Mouse (Mus musculus) myocyte (in vitro differentiated cells): ENCODE data around the gene Map1lc3a.

Experiments used
- E2F4 ChIP-seq: IDR thresholded peaks from one replicate; pipeline ENCODE4 v1.6.1; 2011; ENCODE audit warnings: mild to moderate bottlenecking, control low read depth, moderate library complexity; ENCODE audit not compliant: insufficient read depth
- MAX ChIP-seq: IDR thresholded peaks from one replicate; pipeline ENCODE4 v1.6.1; 2011; ENCODE audit warnings: low read depth, mild to moderate bottlenecking, control low read depth
- MYOD1 ChIP-seq, 3 experiments: IDR thresholded peaks; one replicate each; pipeline ENCODE4 v1.6.1; 2011; ENCODE audit warnings: control low read depth in 2 of 3, low read depth in 2 of 3, mild to moderate bottlenecking in 2 of 3, moderate library complexity in 1 of 3; ENCODE audit not compliant: insufficient read length in 2 of 3, control insufficient read depth in 1 of 3
- POLR2A ChIP-seq: IDR thresholded peaks from one replicate; pipeline ENCODE4 v1.6.1; 2011; ENCODE audit warnings: low read depth, mild to moderate bottlenecking, control low read depth, moderate library complexity; ENCODE audit not compliant: insufficient read length
- REST ChIP-seq: IDR thresholded peaks from one replicate; pipeline ENCODE4 v1.6.1; 2011; ENCODE audit warnings: mild to moderate bottlenecking, control low read depth, moderate library complexity; ENCODE audit not compliant: insufficient read depth, insufficient read length
- TCF3 ChIP-seq: IDR thresholded peaks from one replicate; pipeline ENCODE4 v1.6.1; 2011; ENCODE audit warnings: low read depth, control low read depth; ENCODE audit not compliant: insufficient read length
- USF1 ChIP-seq: IDR thresholded peaks from one replicate; pipeline ENCODE4 v1.6.1; 2011; ENCODE audit warnings: low read depth, mild to moderate bottlenecking, control low read depth, moderate library complexity

DNA sequence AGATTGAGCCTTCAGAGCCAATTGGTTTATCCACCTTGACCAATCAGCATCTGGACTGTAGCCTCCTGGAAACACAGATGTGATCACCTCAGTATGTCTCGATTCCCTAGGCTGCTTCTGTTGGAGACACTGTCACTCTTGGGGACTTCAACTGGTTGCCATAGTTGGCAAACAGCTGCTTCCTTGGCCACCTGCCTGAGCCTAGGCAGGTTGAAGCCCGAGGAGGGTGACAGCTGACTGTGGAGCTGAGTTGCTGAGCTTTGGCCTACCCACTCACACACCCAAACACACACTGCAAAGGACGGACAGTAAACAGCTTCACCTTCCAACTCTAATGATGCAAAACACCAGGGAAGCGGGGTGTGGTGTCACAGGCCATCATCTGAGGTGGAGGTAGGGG, 7.7 kb downstream of the Map1lc3a start:
- TF ChIP-seq MYOD1 (IDR thresholded peaks at IDR 0.05; ENCODE audit: control insufficient read depth in 1 of 3, insufficient read length in 2 of 3, low read depth in 2 of 3): peak; percentile 71 to 94 (median 92)
- TF ChIP-seq POLR2A: no peak
- no peak for TF ChIP-seq E2F4
- peak; percentile 64 for TF ChIP-seq TCF3
- no peak for TF ChIP-seq REST
- TF ChIP-seq MAX: no peak
- TF ChIP-seq USF1: no peak
